Mouse (Mus musculus): ENCODE data around the gene Mx1.

Mx1 gene

DNA sequence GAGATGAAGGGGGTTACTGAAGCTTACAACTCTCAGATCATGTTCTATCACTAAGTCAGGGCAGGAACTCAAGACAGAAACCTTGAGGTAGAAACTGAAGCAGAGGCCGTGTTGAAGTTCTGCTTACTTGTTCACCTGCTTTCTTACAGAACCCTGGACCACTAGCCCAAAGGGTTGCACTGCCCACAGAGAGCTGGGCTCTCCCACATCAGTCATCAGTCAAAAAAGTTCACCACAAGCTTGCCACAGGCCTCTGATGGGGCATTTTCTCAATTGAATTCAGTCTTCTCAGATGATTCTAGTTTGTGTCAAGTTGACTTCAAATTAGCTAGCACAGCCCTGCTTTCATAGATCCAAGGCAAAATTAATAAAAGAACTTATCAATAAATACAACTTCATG lies 2.9 kb downstream of the Mx1 start:
- no peak for DNase-seq (ENCODE audit: extremely low read depth, insufficient read length, low spot score)

- no peak for DNase-seq (ENCODE audit: extremely low read depth, insufficient read length, low spot score)
Measured at GRCm38 (mm10) chr16:97447386-97447785, 15.3 kb downstream of the Mx1 start.

DNA sequence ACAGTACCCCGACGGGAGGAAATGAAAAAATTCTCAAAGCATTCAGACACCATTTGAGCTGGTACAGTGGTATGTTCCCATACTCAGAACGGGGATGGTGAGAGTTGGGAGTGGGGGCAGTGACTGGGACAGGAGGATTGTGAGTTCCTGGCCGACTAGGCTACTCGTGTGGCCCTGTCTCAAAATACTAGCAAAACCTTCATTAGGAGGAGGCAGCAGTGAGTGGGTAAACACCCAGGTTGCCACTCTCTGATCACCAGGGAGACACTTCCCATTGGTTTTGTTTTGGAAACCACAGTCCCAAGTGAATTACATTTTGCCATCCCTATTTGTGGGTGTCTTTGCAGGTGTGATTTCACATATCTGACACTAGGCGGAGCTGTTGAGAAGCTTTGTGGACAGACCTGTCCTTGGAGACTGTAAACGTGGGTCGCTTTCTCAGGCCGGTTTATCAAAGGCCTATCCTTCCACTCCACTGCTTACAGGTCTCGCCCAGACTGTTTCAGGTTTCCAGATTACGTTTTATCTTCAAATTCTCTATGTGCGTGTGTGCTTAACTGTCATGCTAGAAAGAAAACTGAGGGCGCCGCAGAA lies 18.9 kb downstream of the Mx1 start:
- no peak for DNase-seq (ENCODE audit: extremely low read depth, insufficient read length, low spot score)

- no peak for DNase-seq (ENCODE audit: extremely low read depth, insufficient read length, low spot score)
Measured at GRCm38 (mm10) chr16:97441967-97442366, 20.7 kb downstream of the Mx1 start.

GRCm38 (mm10) chr16:97438191-97438590 lies 24.5 kb downstream of the Mx1 start:
- no peak for DNase-seq (ENCODE audit: extremely low read depth, insufficient read length, low spot score)

- no peak for DNase-seq (ENCODE audit: extremely low read depth, insufficient read length, low spot score)
Measured at GRCm38 (mm10) chr16:97437448-97438056, 25.2 kb downstream of the Mx1 start.

DNA sequence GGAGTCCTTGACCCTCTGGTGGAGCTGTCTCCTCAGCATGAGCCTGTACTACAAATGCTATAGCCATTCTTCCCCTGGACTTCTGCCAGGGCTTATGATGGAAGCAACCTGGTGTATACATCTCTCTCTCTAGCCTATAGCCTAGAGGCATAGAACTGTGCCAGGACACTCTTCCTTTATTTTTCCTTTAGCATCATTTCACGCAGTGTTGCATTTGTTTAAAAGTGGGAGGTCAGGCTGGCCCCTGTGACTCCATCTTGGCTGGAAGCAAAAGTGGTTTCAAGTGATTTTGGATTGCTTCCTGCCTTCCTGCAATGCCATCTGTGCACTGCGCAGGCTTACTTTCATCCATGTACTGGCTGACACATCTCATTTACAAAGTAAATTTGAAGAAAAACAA lies 28.5 kb downstream of the Mx1 start:
- DNase-seq (ENCODE audit: extremely low read depth, insufficient read length, low spot score), result no peak

DNA sequence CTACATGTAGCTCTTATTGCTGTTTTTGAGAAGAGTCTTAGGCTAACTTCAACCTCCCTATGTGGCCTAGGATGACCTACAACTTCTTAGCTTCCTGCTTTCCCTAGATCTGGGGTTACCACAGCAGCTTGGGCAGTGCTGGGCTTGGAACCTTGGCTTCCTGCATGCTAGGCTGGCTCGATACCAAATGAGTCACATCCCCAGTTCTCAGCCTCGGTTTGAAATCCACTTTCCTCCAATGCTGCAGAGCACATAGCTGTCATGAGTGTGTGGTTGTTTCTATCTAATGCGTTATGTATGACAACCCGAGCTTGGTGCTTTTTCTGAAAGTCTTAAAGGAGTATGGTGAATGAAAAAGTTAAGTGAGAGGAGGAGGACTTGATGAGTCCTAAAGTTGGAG lies 31.4 kb downstream of the Mx1 start:
- peak; percentile 6 for DNase-seq (ENCODE audit: extremely low read depth, insufficient read length, low spot score)

DNA sequence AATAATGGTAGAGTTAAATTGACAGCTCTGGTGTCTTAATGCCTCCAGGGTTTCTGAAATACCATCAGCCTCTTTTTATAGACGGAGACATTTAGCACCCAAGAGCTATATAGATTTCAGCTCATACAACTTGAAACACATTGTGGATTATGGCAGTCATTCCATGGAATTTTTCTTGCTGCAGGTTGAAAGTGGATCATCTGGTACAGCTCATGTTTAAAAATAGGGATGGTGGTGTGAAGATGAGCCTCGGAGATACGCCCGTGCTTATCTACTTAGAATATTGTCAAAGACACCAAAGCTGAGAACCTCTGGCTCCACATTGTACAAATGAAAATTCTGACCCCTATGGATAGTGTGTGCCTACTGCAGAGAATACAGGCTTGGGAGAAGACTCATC lies 32.6 kb downstream of the Mx1 start:
- no peak for DNase-seq (ENCODE audit: extremely low read depth, insufficient read length, low spot score)

DNA sequence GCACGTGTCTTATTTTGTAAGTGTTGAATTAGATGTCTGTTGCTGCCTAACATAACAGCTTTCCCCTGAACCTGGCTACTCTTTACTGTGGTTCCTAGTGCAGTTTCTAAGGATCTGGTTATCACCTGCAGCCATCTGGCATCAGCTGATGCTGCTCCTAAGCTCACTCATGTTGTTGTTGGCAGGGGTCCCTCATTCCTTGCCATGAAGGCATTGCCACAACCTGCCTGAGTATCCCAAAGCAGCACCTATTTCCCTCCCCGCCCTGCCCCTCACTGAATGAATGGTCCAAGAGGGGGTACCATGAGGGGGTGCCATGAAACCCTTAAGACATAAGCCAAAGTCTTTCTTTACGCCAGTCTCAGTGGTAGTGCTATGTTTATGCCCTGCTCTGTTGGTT lies 34.7 kb downstream of the Mx1 start:
- DNase-seq (ENCODE audit: extremely low read depth, insufficient read length, low spot score), result no peak

- no peak for DNase-seq (ENCODE audit: extremely low read depth, insufficient read length, low spot score)
Measured at GRCm38 (mm10) chr16:97423627-97424026, 39.1 kb downstream of the Mx1 start.

GRCm38 (mm10) chr16:97421671-97422070 lies 41.0 kb downstream of the Mx1 start:
- no peak for DNase-seq (ENCODE audit: extremely low read depth, insufficient read length, low spot score)

DNA sequence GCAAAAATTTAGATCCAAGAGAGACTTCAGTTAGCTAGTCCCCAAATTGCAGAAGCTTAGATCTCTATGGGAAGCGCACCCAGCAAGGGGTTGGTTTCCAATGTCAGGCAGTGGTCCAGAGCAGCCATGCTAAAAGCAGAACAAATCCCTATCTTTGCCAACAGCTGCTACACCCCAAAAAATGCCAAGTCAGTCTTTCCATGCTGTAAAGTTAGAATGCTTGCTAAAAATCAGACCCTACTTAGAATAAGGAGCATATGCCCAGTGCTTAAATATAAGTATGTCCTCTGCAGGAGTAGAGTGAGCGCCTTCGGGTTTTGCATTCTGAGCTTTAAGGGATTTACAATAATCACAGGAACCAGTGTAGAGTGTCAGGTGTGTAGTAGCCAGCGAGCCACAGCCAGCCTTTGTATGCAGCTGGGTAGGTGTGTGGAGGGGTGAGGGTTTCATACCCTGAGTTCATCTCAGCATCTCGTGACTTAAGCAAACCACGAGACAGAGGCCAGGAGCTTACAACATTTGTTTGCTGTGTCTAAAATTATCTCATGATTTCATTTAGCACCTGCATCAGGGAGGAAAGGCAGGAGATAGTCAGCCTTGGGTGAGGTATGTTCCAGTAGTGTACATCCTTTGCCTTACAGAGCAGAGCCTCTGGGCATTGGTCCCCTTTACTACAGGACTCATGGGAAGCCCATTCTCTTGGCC lies 43.8 kb downstream of the Mx1 start:
- no peak for DNase-seq (ENCODE audit: extremely low read depth, insufficient read length, low spot score)

GRCm38 (mm10) chr16:97417896-97418542 lies 44.7 kb downstream of the Mx1 start:
- DNase-seq (ENCODE audit: extremely low read depth, insufficient read length, low spot score), result no peak

DNA sequence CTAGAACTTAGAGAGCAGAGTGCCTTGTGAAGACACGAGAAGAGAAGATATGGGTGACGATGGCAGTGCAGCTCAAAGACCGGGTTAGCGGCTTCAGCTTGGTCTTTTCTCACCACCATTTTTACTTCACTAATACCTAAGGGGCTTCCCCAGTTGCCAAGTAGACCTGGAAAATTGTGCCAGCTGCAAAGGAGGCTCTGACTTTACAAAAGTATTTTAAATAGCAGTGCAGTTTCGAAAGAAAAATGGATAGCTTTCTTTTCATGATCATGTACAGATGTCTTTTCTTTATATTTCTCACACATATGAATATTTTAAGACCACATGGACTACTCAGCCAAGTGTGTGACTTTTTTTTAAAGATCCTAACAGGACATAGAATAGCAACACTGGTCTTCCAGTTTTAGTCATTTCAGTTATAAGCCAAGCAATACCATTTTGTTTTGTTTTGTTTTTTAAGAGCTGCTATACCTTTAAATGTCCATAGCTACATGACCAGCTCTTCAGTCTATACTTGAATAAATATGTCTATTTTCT lies 57.2 kb downstream of the Mx1 start:
- no peak for DNase-seq (ENCODE audit: extremely low read depth, insufficient read length, low spot score)

DNA sequence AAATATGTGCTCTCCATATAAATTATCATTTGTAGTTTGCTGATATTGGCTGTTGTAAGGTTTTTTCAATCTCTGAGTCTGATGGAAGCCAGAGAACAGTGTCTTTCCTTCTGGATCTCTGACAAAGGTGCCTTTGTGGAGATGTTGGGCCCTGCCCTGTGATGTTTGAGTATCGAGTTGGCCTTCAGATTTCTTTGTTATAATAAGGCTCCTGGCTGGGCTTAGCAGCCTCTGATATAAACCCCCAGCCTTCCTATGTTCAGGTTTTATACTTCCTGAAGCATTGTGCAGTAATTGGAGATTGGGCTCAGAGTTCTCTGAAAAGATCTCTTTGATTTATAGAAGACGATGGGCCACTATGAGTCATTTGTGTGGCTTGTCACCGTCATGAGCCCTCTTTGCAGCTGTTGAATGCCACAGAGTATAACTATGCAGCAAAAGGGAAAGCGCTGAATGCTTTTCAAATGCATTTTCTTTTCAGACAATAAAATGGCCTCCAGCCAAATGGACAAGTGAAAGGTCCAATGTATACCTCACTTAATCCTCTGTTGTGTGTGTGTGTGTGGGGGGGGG lies 60.4 kb downstream of the Mx1 start:
- DNase-seq (ENCODE audit: extremely low read depth, insufficient read length, low spot score), result no peak

DNA sequence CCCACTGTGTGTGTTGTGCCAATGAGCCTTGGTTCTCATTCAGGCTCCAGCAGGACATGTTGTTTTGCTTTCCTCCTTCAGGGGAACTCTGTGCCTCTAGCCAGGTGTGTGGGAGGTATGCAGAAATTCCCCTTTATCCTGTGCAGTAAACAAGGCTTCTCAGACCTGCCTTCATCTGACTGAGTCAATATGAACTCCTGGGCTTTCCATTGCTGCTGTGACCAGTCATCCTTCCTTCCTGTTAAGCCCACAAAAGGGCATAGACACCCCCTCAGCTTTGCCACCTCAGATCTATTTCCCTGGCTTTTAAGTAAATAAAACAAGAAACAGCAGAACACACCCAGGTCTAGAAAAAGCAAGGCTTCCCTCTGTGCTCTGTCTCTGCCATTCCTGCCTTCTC lies 61.0 kb downstream of the Mx1 start:
- DNase-seq (ENCODE audit: extremely low read depth, insufficient read length, low spot score), result no peak

DNA sequence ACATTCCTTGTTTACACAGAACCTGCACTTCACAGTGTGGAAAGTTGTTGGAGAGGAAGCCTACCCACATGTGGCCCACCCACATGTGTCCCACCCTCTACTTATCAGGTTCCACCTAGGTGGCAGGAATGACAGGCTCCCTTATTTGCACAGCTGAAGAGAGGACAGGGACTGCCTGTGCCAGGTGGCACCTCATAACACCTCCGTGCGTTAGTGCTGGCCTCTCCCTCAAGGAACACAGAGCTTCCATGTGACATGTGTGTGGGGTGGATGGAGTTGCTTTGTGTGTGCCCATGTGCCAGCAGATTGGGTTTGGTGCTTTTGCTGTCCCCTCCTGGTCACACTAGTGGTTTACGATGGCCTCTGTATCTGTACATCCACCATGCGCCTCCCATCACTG lies 62.7 kb downstream of the Mx1 start:
- DNase-seq (ENCODE audit: extremely low read depth, insufficient read length, low spot score), result no peak

- no peak for DNase-seq (ENCODE audit: extremely low read depth, insufficient read length, low spot score)
Measured at GRCm38 (mm10) chr16:97397945-97398531, 64.7 kb downstream of the Mx1 start.
